Mouse (Mus musculus): Measurements from ENCODE around the gene Gjb4.

The Gjb4 gene

DNA sequence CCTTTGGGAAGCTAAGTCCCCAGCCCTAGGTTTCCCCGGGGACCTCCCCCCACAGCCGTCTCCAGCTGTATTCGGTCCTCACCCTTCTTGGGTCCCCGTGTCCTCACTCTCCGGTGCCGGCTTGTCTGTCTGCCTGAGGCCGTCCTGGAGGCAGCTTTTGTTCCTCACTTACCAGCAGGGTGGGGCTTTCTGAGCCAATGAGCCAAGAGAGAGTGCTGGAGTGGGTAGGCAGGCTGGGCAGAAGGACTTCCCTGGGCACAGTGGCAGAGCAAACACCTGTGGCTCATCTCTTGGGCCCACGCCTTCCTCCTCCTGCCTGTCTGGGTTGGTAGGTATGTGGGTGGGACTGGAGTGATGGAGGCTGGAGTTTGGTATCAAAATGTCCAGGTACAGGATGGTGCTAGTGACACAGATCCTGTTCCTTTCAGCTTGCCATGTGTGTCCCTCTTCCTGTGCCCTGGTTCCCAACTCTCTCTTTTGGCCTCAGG is at the start of gene Gjb4:
Gene Gjb4, minus strand, starts transcription at position 131 of the 488 bp plus-strand sequence.
- DNase-seq (ENCODE audit: extremely low spot score), result no peak

GRCm38 (mm10) chr4:127402614-127403013 is 48.7 kb upstream of the Gjb4 start:
- no peak for DNase-seq (ENCODE audit: extremely low spot score)

DNA sequence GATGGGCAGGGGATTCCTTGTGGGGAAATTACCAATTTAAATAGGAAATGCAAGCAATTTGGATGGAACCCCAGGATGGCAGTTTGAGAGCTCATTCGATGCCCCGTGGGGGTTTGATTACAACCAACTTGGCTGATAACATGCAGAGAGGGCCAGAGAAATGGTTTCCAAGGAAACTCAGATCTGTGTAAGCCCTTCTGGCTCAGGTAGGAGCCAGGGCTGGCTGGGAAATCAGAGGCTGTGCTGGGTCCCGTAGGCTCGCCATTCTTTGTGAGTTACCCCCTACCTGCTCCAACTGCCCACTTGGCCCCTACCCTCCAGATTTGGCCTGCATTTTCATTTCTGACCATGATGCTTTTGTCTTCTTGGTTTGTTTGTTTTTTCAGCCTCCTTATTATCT is 48.3 kb upstream of the Gjb4 start:
- no peak for DNase-seq (ENCODE audit: extremely low spot score)

DNA sequence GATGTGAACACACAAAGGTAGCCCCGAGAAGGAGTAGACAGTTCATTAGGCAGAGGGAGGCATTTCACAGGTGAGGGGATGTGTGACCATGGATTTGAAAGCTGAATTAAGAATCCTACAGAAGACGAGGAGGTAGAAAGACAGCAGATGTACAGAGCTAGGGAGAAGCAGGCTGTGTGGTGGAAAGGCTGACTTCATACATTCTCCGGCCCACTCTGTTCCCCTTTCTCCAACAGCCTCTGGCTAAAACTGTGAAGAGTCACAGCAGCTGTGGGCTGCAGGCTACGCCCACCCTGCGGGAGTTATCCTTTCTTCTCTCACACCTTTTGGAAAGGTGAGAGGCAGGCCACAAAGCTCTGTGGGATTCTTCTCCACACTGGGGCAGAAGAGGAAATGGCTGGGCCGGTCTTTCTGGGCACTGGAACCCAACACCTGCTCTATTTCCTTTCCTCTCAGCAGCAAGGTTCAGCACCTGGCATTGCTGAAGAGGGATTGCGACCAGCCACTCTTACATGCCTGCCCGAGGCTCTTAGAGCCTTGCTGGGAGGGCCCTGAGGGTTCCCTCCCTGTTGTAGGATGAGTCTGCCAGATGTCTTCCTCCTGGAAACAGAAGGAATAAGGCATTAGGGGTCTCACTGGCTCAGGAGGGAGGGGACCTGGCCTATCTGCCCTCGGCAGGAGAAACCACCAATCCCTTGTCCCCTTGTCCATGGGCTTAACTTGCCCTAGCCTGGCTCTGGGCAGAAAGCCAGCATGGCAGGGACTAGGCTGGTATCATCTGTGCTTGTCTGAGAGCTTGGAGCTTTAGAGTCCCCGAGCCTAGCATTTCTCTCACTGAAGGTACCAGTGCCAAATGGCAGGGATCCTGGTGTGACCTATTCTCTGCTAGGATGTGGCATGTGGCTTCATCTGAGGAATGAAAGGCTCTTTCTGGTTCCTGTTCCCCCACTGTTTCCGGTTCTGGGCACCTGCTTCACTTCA is 46.6 kb upstream of the Gjb4 start:
- no peak for DNase-seq (ENCODE audit: extremely low spot score)

DNA sequence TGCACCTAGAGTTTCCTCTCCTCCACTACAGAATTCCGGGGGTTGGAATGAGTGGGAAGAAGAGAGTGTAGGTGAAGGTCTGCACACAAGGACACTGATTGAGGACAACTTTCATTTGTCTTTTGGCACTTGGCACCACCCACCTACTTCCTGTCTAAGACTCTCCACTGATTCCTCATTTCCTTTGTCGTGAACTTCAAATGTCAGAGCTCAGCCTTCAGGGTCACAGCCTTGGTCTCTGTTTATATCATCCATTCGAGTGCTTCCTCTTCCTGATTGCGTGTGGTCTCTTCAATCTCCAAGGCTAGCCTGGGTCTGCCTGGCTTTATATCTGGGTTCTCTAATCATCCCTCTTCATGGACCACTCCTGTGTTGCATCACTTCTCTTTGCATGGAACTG is 41.7 kb upstream of the Gjb4 start:
- DNase-seq (ENCODE audit: extremely low spot score), result no peak

DNA sequence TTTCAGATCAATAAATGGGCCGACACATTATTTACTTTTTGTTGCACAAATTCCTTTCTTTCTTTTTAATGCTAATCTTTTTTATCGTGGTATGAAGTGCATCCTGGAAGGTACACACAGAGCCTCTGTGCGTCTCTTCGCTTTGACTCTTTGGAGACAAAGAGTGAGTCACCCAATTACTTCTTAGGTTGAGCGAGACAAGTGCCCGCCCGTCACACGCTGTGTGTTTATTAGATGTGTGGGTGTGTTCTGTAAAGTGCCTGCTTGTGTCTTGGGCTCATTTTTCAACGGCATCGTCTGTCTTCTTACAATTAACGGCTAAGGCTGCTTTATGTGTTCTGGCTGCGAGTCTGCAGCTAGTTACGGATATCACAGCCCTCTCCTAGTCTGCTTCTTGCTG is 35.8 kb upstream of the Gjb4 start:
- DNase-seq (ENCODE audit: extremely low spot score), result no peak

DNA sequence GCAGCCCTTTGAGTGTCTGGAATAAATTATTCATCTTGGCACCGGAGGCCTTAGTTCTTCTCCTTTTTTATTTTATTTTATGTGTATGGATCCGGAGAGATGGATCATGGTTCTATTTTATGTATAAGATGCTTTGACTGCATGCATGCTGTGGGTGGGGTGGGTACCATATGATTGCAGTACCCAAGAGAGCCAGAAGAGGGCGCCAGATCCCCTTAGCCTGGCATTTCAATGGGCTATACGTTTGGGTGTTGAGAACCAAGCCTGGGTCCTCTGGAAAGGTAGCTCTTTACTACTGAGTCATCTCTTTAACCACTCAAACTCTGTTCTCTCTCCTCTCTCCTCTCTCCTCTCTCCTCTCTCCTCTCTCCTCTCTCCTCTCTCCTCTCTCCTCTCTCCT is 23.5 kb upstream of the Gjb4 start:
- no peak for DNase-seq (ENCODE audit: extremely low spot score)

DNA sequence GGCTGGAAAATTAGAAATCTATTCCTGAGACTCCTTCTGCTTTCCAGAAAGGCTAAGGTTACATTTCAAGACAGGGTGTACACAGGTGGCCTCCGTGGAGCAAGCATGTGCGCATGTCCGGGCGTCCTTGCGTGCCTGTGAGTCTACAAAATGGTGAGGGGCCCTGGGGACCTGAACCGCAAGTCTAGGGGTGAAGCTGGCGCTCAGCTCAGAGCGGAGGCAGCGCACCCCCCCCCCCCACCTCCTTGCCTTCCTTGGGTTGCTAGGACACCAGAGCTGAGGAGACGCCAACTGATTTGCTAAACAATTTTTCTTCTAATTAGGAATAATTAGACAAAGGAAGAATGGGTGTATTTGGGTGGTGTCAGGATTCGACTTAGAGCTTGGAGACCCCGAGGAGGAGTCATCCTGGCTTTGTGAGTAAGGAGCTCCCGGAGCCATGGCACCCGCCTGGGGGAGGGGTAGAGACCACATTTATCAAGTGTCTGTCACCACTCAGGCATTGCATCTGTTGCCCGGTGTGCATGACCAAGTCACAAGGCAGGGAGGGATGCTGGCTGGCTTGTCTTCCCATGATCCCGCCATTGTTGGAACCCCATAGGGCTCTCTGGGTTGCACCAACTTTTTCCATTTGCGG is 21.8 kb upstream of the Gjb4 start:
- no peak for DNase-seq (ENCODE audit: extremely low spot score)

DNA sequence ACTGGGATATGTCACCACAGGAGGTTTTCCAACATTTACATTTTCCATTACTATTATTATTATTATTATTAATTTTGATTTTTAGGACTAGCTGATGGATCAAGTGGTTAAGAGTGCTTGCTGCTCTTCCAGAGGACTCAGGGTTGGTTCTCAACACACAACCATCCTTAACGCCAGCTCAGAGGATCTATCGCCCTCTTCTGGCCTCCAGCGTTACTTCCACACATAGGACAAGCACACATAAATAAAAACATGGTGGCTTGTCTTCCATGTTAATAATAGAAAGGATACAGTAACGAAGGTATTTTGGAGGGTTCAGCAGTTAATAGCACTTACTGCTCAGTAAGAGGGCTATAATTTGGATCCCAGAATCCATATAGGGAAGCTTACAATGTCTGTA is 20.8 kb upstream of the Gjb4 start:
- DNase-seq (ENCODE audit: extremely low spot score), result no peak

- no peak for DNase-seq (ENCODE audit: extremely low spot score)
Observed at GRCm38 (mm10) chr4:127373491-127373890, 19.6 kb upstream of the Gjb4 start.

DNA sequence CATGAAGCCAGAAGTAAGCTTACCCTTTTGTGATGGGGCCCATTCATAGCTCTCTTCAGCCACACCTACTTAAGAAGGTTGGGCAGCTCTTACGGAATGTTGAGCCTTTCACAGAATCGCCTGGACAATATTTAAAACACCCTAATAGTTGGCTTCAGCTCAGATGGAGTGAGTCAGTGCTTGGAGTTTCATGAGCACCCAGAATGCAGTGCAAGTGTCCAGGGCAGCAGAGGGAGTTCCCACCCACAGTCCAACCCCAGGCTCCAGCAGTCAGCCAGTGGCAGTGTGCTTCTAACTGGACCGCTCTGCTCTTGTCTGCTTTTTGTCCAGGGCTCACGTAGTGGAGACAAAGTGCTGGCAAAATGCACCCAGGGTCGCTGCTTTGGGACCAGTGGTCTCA is 17.7 kb upstream of the Gjb4 start:
- no peak for DNase-seq (ENCODE audit: extremely low spot score)

DNA sequence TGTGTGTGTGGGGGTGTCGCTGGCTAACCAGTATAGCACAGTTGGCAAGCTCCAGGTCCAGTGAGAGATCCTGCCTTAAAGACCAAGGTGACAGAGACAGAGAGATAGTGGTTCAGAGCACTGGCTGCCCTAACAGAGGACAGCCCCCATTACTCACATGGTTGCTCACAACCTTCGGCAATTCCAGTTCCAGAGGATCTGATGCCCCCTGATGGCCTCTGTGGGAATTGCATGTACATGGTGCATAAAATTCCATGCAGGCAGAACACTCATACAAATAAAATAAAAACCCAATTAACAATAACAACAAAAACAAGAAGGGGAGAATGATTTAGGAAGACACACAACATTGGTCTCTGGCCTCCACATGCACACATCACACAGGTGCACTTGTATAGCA is 16.6 kb upstream of the Gjb4 start:
- peak; percentile 29 for DNase-seq (ENCODE audit: extremely low spot score)

- peak; percentile 79 for DNase-seq (ENCODE audit: extremely low spot score)
Observed at GRCm38 (mm10) chr4:127368379-127368973, 14.6 kb upstream of the Gjb4 start.

DNA sequence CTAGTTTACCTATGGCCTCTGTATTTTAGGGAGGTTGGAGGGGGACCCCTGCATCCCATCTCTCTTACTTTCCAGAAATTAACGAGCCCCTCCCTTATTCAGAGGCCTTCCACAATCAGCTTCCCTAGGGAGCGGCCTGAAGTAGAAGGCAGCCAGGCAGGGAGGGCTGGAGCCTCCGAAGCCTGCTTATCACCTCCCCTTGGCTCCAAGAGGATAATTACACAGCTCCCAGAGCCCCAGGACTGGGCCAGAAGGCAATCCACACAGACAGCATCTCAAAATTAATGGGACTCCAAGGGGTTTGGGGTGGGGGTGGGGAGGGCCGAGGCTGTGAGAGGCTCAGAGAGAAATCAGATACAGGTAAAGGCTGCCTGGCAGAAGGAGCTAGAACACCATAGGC is 12.0 kb upstream of the Gjb4 start:
- DNase-seq (ENCODE audit: extremely low spot score), result no peak

GRCm38 (mm10) chr4:127365433-127365832 is 11.6 kb upstream of the Gjb4 start:
- no peak for DNase-seq (ENCODE audit: extremely low spot score)

DNA sequence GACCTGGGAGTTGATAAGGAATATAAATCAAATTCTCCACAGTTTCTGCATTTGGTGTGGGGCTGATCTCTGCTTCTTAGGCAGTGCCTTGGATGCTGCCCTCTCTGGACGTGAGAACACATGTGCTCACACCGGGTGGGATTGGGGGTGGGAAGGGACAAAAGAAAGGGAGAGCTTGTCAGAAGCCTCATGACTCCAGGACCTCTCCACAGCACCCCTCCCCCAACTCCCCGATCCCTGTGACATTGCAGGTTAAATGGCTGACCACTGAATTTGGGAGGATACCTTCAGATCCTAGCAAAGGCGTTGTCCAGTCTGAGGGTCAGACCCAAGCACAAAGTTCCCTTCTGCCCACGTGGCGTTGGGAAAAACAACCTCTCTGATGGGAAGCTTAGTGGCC is 10.6 kb upstream of the Gjb4 start:
- no peak for DNase-seq (ENCODE audit: extremely low spot score)

- no peak for DNase-seq (ENCODE audit: extremely low spot score)
Observed at GRCm38 (mm10) chr4:127363331-127363730, 9.4 kb upstream of the Gjb4 start.

DNA sequence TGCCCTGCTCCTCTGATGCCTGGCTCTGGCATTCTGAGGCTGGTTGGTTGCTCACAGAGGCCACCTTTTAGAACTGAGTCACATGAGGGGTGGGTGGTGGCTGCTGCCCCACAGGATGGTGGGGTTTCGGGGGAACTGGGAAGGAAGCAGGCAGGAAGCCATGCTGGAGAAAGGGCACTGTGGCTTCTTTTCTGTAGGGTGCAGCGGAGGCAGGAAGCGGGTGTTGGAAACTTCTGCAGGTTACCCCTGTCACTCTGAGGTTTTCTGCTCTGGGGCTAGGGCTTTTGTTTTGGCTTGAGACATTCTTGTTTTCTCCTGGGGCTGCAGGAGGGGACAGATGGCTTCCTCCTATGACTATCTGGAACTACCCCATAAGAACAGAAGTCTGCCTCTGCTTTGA is 8.6 kb upstream of the Gjb4 start:
- DNase-seq (ENCODE audit: extremely low spot score), result no peak

- DNase-seq (ENCODE audit: extremely low spot score), result peak; percentile 29
Observed at GRCm38 (mm10) chr4:127358018-127358417, 4.1 kb upstream of the Gjb4 start, which contains the start of gene Gjb5. Gene Gjb5, minus strand, starts transcription at chr4:127358181.

DNA sequence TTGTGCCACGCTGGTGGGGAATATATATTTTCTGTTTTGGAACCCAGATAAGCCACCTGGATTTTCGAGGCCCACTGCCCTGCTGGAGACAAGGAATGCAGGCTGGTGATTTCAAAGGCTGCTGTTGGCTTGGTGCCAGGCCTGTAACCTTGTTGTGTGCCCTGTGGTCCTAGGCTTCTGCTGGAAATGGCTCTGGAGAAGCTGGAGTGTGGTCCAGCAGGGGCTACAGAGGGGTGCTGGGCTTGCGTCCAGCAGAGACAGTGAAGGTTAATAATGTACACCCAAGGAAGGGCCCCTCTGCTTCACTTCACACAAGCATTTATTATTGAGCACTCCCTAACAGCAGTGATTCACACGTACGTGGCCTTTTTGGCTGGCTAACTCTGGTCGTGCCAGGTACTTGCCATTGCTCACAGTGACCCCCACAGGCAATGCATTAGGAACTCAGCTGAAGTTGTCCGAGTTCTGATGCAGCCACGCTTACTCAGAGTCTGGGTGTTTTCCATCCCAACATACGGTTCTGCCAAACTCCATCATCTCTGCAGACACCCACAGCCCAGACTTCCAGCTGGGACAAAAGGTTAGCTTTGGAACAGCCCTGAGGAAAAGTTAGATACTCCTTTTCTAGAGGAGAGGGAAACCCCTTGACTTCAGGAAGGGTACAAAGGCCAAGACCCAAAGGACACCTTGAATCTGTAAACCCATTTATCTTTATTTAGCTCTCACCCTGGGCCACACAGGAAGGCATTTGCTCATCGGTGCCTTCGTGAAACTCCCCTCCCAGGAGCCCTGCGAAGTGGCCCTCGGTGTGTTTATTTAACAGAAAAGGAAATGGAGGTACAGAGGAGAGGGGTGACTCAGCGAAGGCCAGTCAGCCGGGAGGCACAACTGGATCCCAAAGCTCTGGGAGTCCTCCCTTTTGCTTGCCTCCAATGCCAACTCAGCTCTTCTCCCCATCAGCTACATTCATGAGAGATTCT is 915 bp upstream of the Gjb4 start:
- no peak for DNase-seq (ENCODE audit: extremely low spot score)

- no peak for DNase-seq (ENCODE audit: extremely low spot score)
Observed at GRCm38 (mm10) chr4:127352594-127352993, 1.3 kb downstream of the Gjb4 start.

All from embryo, embryonic 9.5 days (tissue).